Mouse (Mus musculus) midbrain, embryonic 13.5 days (tissue): ENCODE results near the gene Arsg. TPM values are rescaled to one million over a fixed set of nuclear protein-coding genes. Genes with fewer than 3 reads are reported as not detected.

Source experiments
- ATAC-seq: fragments of 200-750 bp; cut with Nextera tagmentation; 2 replicates; pipeline ENCODE4 v1.8.0; 2017; ENCODE audit warnings: mild to moderate bottlenecking, moderate TSS enrichment, moderate library complexity
- H3K27ac ChIP-seq: fragments of 300-500 bp; sonication (generic); 2 replicates; pipeline ENCODE4 v1.5.1; 2015; ENCODE audit warnings: inconsistent platforms, mild to moderate bottlenecking, moderate library complexity
- H3K27me3 ChIP-seq: fragments of 300-500 bp; sonication (generic); 2 replicates; pipeline ENCODE4 v1.6.1; 2015; ENCODE audit warnings: mild to moderate bottlenecking, inconsistent platforms
- H3K36me3 ChIP-seq: fragments of 300-500 bp; sonication (generic); 2 replicates; pipeline ENCODE4 v1.6.1; 2015; ENCODE audit warnings: mild to moderate bottlenecking, inconsistent platforms
- H3K4me1 ChIP-seq: fragments of 300-500 bp; sonication (generic); replicated peaks from 2 replicates; pipeline ENCODE4 v1.6.1; 2015; ENCODE audit warnings: inconsistent platforms
- H3K4me2 ChIP-seq: fragments of 300-500 bp; sonication (generic); replicated peaks from 2 replicates; pipeline ENCODE4 v1.6.1; 2015; ENCODE audit warnings: moderate library complexity, mild to moderate bottlenecking, inconsistent platforms
- H3K4me3 ChIP-seq: fragments of 300-500 bp; sonication (generic); replicated peaks from 2 replicates; pipeline ENCODE4 v1.5.1; 2015; ENCODE audit warnings: mild to moderate bottlenecking, inconsistent platforms
- H3K9ac ChIP-seq: fragments of 300-500 bp; sonication (generic); replicated peaks from 2 replicates; pipeline ENCODE4 v1.6.1; 2015; ENCODE audit warnings: mild to moderate bottlenecking, inconsistent platforms
- H3K9me3 ChIP-seq: fragments of 300-500 bp; sonication (generic); 2 replicates; pipeline ENCODE4 v1.6.1; 2016; ENCODE audit warnings: mild to moderate bottlenecking, inconsistent platforms
- WGBS: fragments of 180-500 bp; shearing (Covaris S2); methylation state at CpG from one replicate; pipeline ENCODE4 v1.1.7; 2015; 5-methylcytosine and 5-hydroxymethylcytosine counted together
- polyA plus RNA-seq: library from polyadenylated mRNA; unstranded; fragments of >200 nt; fragmentation: Nextera tagmentation; extraction: Ambion mirVana; gene quantifications from 2 replicates; pipeline ENCODE4 v1.2.1, GENCODE M21; 2015

Gene Arsg
- polyA plus RNA-seq, 1 experiment from 2014 or later: 3.1 TPM

DNA sequence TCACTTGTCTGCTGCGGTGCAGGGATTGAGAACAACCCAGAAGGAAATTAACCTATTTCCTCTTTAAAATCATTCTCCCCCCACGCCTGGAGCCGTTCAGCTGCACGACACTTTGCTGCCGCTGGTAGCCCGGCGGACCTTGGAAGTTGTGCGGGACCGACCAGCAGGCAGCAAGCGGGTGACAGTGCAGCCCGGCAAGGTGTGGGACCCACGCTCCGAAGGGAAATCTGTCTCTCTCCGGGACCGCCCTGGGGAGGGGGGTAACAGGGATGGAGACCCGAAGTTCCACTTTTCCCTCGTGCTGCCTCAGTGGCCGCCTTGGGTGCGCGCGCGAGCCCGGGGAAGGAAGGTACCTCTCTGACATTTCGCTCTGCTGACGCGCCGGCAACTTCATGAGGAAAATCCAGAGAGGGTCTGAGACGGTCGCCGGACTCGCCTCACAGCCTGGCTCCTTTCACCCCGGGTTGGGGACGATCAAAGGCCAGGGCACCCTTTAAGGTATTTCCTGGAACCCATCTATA is 943 bp upstream of the Arsg start:
- no peak for ATAC-seq
- H3K9me3 ChIP-seq: no peaks in the 10 kb centered on the region
- H3K9ac ChIP-seq: peak overlapping the region; percentile 89
- peaks cover 22% of the 10 kb centered on the region for H3K27me3 ChIP-seq
- peaks cover 30% of the 10 kb centered on the region for H3K4me1 ChIP-seq
- peak overlapping the region; percentile 88 for H3K4me2 ChIP-seq
- H3K4me3 ChIP-seq: peak overlapping the region; percentile 62
- WGBS: under 1% methylated on average over 33 of the region's 33 CpGs
- H3K36me3 ChIP-seq: no peaks in the 10 kb centered on the region
- H3K27ac ChIP-seq: no peak overlapping the region

- WGBS: under 1% methylated on average over 12 of the region's 13 CpGs
- no peak for ATAC-seq
These were observed 378 bp upstream of the Arsg start for GRCm38 (mm10) chr11:109472821-109473170.

GRCm38 (mm10) chr11:109474086-109474742 is 1.0 kb downstream of the Arsg start:
- no peaks in the 10 kb centered on the region for H3K9me3 ChIP-seq
- peak overlapping the region; percentile 91 for H3K27ac ChIP-seq
- peaks cover 28% of the 10 kb centered on the region for H3K27me3 ChIP-seq
- H3K36me3 ChIP-seq: no peaks in the 10 kb centered on the region
- peak overlapping the region; percentile 88 for H3K4me2 ChIP-seq
- ATAC-seq: peak; percentile 48
- H3K4me3 ChIP-seq: peak overlapping the region; percentile 62
- H3K9ac ChIP-seq: peak overlapping the region; percentile 89
- H3K4me1 ChIP-seq: peaks cover 41% of the 10 kb centered on the region
- 7% methylated on average over 14 of the region's 14 CpGs for WGBS

More at GRCm38 (mm10) chr11:109472821-109473170, 378 bp upstream of the Arsg start:
- Histone ChIP-seq H3K4me2 (peak overlapping the region; percentile 88), H3K27me3 (peaks cover 28% of the 10 kb centered on the region), H3K27ac (peak overlapping the region; percentile 91), H3K9me3 (no peaks in the 10 kb centered on the region), H3K4me1 (peaks cover 36% of the 10 kb centered on the region), H3K4me3 (peak overlapping the region; percentile 62), H3K9ac (peak overlapping the region; percentile 89), H3K36me3 (no peaks in the 10 kb centered on the region)

DNA sequence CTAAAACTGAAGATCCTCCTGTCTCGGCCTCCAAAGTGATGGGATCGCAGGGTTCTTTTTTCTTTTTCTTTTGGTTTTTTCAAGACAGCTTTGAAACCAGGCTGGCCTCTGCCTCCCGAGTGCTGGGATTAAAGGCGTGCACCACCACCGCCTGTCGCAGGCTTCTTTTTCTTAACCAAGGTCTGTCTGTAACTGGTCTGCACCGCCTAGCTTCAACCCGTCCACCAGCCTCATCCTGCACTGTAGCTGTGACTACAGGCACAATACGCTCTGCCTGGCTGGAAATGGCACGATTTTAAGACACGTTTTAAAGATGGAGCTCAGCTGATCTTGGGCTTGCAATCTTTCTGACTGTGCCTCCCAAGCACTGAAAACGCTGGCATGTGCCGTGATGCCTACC is 1.7 kb downstream of the Arsg start:
- Histone ChIP-seq H3K9me3 (no peaks in the 10 kb centered on the region), H3K4me3 (no peak overlapping the region), H3K4me2 (no peak overlapping the region), H3K9ac (no peak overlapping the region), H3K27ac (no peak overlapping the region), H3K27me3 (peaks cover 28% of the 10 kb centered on the region), H3K4me1 (peaks cover 41% of the 10 kb centered on the region), H3K36me3 (no peaks in the 10 kb centered on the region)
- 74% methylated on average over 13 of the region's 13 CpGs for WGBS
- ATAC-seq: no peak

GRCm38 (mm10) chr11:109475717-109476116 is 2.5 kb downstream of the Arsg start:
- no peak for ATAC-seq
- H3K9me3 ChIP-seq: no peaks in the 10 kb centered on the region
- no peak overlapping the region for H3K4me3 ChIP-seq
- H3K36me3 ChIP-seq: no peaks in the 10 kb centered on the region
- peak overlapping the region; percentile 53 for H3K27ac ChIP-seq
- H3K4me2 ChIP-seq: no peak overlapping the region
- WGBS: 62% methylated on average over 4 of the region's 4 CpGs
- peaks cover 41% of the 10 kb centered on the region for H3K4me1 ChIP-seq
- H3K9ac ChIP-seq: no peak overlapping the region
- H3K27me3 ChIP-seq: peaks cover 25% of the 10 kb centered on the region

DNA sequence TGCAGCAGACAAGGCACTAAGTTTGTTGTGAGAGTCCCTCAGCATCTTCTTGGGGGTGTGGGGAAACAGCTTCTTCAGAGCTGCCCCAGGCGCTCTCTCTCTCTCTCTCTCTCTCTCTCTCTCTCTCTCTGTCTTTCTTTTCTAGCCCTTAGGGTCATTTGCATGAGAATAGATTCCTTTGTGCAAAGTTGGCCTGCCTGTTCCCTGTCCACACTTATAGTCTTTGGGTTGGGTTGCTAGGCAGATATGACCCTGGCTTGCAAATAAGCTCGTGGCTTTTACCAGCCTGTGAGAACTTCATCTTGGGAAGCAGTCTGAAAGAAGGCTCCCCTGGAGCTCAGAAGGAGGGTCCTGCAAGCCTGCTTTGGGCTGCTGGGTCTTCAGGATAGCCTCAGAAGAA is 3.1 kb downstream of the Arsg start:
- ATAC-seq: no peak
- Histone ChIP-seq H3K9ac (no peak overlapping the region), H3K27ac (peak overlapping the region; percentile 64), H3K9me3 (no peaks in the 10 kb centered on the region), H3K36me3 (no peaks in the 10 kb centered on the region), H3K4me2 (peak overlapping the region; percentile 15; the same call in 1 of the 2 replicates), H3K4me3 (no peak overlapping the region), H3K27me3 (peaks cover 20% of the 10 kb centered on the region), H3K4me1 (peaks cover 41% of the 10 kb centered on the region)
- 2% methylated on average over 2 of the region's 2 CpGs for WGBS

- H3K27ac ChIP-seq: peak overlapping the region; percentile 64
- no peaks in the 10 kb centered on the region for H3K36me3 ChIP-seq
- WGBS: 15% methylated on average over 6 of the region's 6 CpGs
- H3K4me3 ChIP-seq: no peak overlapping the region
- ATAC-seq: no peak
- H3K9me3 ChIP-seq: no peaks in the 10 kb centered on the region
- peaks cover 16% of the 10 kb centered on the region; the same call in 1 of the 2 replicates for H3K27me3 ChIP-seq
- H3K9ac ChIP-seq: no peak overlapping the region
- H3K4me1 ChIP-seq: peaks cover 41% of the 10 kb centered on the region
- no peak overlapping the region for H3K4me2 ChIP-seq
These were observed 3.5 kb downstream of the Arsg start for GRCm38 (mm10) chr11:109476653-109477052.

- Histone ChIP-seq H3K36me3 (no peaks in the 10 kb centered on the region), H3K4me2 (no peak overlapping the region), H3K4me1 (peaks cover 33% of the 10 kb centered on the region), H3K27me3 (peaks cover 5% of the 10 kb centered on the region; the same call in 1 of the 2 replicates), H3K9ac (no peak overlapping the region), H3K27ac (no peak overlapping the region), H3K9me3 (no peaks in the 10 kb centered on the region), H3K4me3 (no peak overlapping the region)
- 46% methylated on average over 16 of the region's 16 CpGs for WGBS
- no peak for ATAC-seq
These were observed 4.6 kb downstream of the Arsg start for GRCm38 (mm10) chr11:109477606-109478380.

DNA sequence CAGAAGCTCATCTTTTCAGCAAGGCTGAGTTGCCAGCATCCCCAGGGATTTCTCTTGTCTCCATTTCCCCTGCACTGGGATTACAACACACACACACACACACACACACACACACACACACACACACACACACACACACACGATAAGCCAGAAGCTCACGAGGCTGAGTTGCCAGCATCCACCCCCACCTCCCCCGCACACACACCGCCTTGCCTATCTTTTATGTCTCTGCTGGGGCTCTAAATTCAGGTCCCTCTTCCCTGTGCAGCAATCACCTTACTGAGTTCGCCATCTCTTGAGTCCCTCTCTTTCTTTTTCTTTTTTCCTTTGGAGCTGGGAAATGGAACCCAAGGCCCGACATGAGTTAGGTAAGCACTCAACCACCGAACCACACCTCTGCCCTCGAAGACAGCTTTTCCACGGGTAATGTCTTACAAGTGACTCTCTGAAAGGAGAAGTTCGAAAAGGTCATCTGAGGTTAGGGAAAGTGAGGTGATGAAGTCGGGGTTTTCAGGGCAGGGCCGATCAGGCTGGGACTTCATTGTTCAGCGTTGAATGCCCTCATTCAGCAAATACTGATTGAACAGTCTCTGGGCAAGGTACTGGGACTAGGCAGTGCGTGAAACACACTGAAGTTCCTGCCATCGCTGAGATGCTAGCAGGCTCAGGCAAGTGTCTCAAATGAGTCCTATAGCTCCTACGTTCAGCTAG is 6.6 kb downstream of the Arsg start:
- peaks cover 28% of the 10 kb centered on the region for H3K4me1 ChIP-seq
- no peak for ATAC-seq
- H3K36me3 ChIP-seq: no peaks in the 10 kb centered on the region
- H3K4me2 ChIP-seq: no peak overlapping the region
- 45% methylated on average over 16 of the region's 16 CpGs for WGBS
- H3K4me3 ChIP-seq: no peak overlapping the region
- H3K27me3 ChIP-seq: peaks cover 5% of the 10 kb centered on the region; the same call in 1 of the 2 replicates
- no peak overlapping the region for H3K9ac ChIP-seq
- H3K27ac ChIP-seq: no peak overlapping the region
- H3K9me3 ChIP-seq: no peaks in the 10 kb centered on the region

- no peak for ATAC-seq
- Histone ChIP-seq H3K36me3 (no peaks in the 10 kb centered on the region), H3K4me3 (no peak overlapping the region), H3K9ac (no peak overlapping the region), H3K27me3 (peaks cover 5% of the 10 kb centered on the region; the same call in 1 of the 2 replicates), H3K4me1 (peaks cover 28% of the 10 kb centered on the region), H3K27ac (no peak overlapping the region), H3K9me3 (no peaks in the 10 kb centered on the region), H3K4me2 (no peak overlapping the region)
- 89% methylated on average over 8 of the region's 8 CpGs for WGBS
These were observed 7.3 kb downstream of the Arsg start for GRCm38 (mm10) chr11:109480440-109480839.

- no peak overlapping the region for H3K4me2 ChIP-seq
- H3K36me3 ChIP-seq: no peaks in the 10 kb centered on the region
- 87% methylated on average over 15 of the region's 15 CpGs for WGBS
- no peak overlapping the region for H3K9ac ChIP-seq
- no peak for ATAC-seq
- no peak overlapping the region for H3K27ac ChIP-seq
- H3K9me3 ChIP-seq: no peaks in the 10 kb centered on the region
- H3K4me3 ChIP-seq: no peak overlapping the region
- H3K27me3 ChIP-seq: no peaks in the 10 kb centered on the region
- no peaks in the 10 kb centered on the region for H3K4me1 ChIP-seq
These were observed 12.3 kb downstream of the Arsg start for GRCm38 (mm10) chr11:109485398-109486045.
